Comparison of ENCODE assay signal across 9 mouse cellular contexts in the genomic region with DNA sequence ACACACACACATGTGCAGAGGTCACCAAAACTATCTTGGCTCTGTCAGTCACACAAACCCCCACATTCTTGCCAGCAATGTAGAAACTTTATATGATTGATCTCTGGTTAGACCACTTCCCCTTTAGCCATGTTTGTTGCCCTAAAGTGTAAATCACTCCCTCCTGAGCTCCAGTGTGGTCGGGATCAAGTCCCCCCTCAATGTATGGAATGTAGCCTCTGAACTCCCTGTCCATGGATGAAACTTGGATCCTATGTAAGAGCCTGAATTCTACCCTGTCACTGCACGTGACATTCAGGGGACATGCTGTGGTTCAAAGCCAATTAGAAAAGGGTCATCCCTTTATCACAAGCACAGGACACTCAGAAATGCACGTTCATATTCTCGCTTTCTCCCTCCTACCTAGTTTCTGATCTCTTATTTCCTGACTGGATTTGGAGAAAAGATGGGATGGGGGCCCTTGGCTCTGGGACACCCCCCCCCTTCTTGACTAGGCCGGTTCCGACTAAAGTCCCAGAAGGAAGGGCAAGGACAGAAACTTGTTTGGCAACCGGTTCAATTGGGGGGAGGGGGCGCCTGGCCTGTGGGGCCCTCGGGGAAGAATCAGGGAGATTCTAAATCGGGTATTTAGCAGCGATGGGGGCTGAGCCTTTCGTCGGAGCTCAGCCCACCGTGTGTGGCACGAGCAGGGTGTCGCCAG. TPM values are rescaled to one million over a fixed set of nuclear protein-coding genes. Genes with fewer than 3 reads are reported as not detected.
A peak's percentile ranks its signal among the peaks of the same experiment; 100 is the strongest.
DNase-seq lines count a peak whose midpoint lies in the region; ATAC-seq and TF ChIP-seq lines count a peak whose summit lies in the region.
"Had no signal": no experiment of that assay in that cellular context is flagged by ENCODE, and none has a peak within 500 bp of the region (broad histone marks: within the 10 kb centered on the region; RNA-seq: fewer than 3 reads in every experiment).

No protein-coding gene starts in this region.

- WGBS in heart, embryonic 11.5 days (ENCODE audit: insufficient replicate concordance) = 7% methylated on average over 14 of the region's 16 CpGs
- 7% methylated on average over 16 of the region's 16 CpGs for WGBS in hindbrain, embryonic 11.5 days

- ATAC-seq in heart, embryonic 11.5 days (replicated peaks; ENCODE audit: insufficient number of reproducible peaks, low FRiP score, low TSS enrichment) = no peak
- ATAC-seq in hindbrain, embryonic 11.5 days (ENCODE audit: low FRiP score) = no peak; the same call in 1 of the 2 replicates
- peak; percentile 8; the same call in 1 of the 2 replicates for ATAC-seq in megakaryocyte progenitor cell, adult 5-6 weeks (replicated peaks; ENCODE audit: poor library complexity)

- H3K9ac ChIP-seq in heart, embryonic 11.5 days (ENCODE audit: low read depth, low read length) = peak overlapping the region; percentile 78
- H3K9ac ChIP-seq in ES-Bruce4 (ENCODE audit: low read depth, poor library complexity, severe bottlenecking) = peak overlapping the region; percentile 68
- peak overlapping the region; percentile 68 for H3K9ac ChIP-seq in hindbrain, embryonic 11.5 days (ENCODE audit: low read depth, low read length)

- peaks cover 14% of the 10 kb centered on the region for H3K9me3 ChIP-seq in heart, embryonic 11.5 days (replicated peaks; ENCODE audit: control insufficient read depth, low read length)
- H3K9me3 ChIP-seq in ES-Bruce4 (replicated peaks; ENCODE audit: control insufficient read depth, insufficient read depth, low read length, poor library complexity, severe bottlenecking) = peaks cover 3% of the 10 kb centered on the region
- peaks cover 3% of the 10 kb centered on the region; the same call in 1 of the 2 replicates for H3K9me3 ChIP-seq in hindbrain, embryonic 11.5 days (ENCODE audit: control insufficient read depth, low read length)

- no peak for TF ChIP-seq POLR2A in ES-Bruce4 (IDR thresholded peaks at IDR 0.05; ENCODE audit: insufficient read depth, low read length)

- peaks cover 19% of the 10 kb centered on the region for H3K36me3 ChIP-seq in heart, embryonic 11.5 days (ENCODE audit: control insufficient read depth, insufficient read depth, low read length)
- H3K36me3 ChIP-seq in ES-Bruce4 (ENCODE audit: control insufficient read depth, insufficient read depth, low read length, poor library complexity, severe bottlenecking) = peaks cover 10% of the 10 kb centered on the region
- H3K36me3 ChIP-seq in hindbrain, embryonic 11.5 days (ENCODE audit: control insufficient read depth, insufficient read depth, low read length) = peaks cover 2% of the 10 kb centered on the region

- TF ChIP-seq CTCF in ES-Bruce4 (IDR thresholded peaks at IDR 0.05; ENCODE audit: low read depth, low read length) = no peak

- peaks cover 13% of the 10 kb centered on the region for H3K4me1 ChIP-seq in heart, embryonic 11.5 days (ENCODE audit: control insufficient read depth, insufficient read depth, low read length)
- H3K4me1 ChIP-seq in ES-Bruce4 (ENCODE audit: control insufficient read depth, insufficient read depth, low read length) = peaks cover 13% of the 10 kb centered on the region
- H3K4me1 ChIP-seq in hindbrain, embryonic 11.5 days (replicated peaks; ENCODE audit: control insufficient read depth, insufficient read depth, low read length) = peaks cover 5% of the 10 kb centered on the region

- H3K27ac ChIP-seq in heart, embryonic 11.5 days (ENCODE audit: low read depth, low read length) = peak overlapping the region; percentile 6
- peak overlapping the region; percentile 15; the same call in 1 of the 2 replicates for H3K27ac ChIP-seq in ES-Bruce4 (ENCODE audit: insufficient read depth, low read length)
- 0 out of 2 replicates have a peak overlapping the region, but pooled peaks have one; percentile 51 for H3K27ac ChIP-seq in hindbrain, embryonic 11.5 days (ENCODE audit: low read depth, low read length)

- H3K27me3 ChIP-seq in heart, embryonic 11.5 days (ENCODE audit: control insufficient read depth, insufficient read depth, low read length) = peaks cover 34% of the 10 kb centered on the region
- no peaks in the 10 kb centered on the region for H3K27me3 ChIP-seq in ES-Bruce4 (ENCODE audit: control insufficient read depth, insufficient read depth, low read length, poor library complexity, severe bottlenecking)
- H3K27me3 ChIP-seq in hindbrain, embryonic 11.5 days (ENCODE audit: control insufficient read depth, insufficient read depth, low read length) = peaks cover 21% of the 10 kb centered on the region
- H3K27me3 ChIP-seq: Patski had no signal

- DNase-seq in heart, postnatal 4 days = no peak
- DNase-seq in hindbrain, embryonic 11.5 days (ENCODE audit: low spot score) = no peak
- no peak for DNase-seq in natural killer cell, adult 2 months (ENCODE audit: low spot score in 2 of 2)
- DNase-seq in adrenal gland, postnatal 25 days = no peak
- DNase-seq in right cerebral cortex, postnatal 36 days (ENCODE audit: low spot score in 2 of 2) = no peak

- H3K4me2 ChIP-seq in heart, embryonic 11.5 days = peak overlapping the region; percentile 98
- peak overlapping the region; percentile 92 for H3K4me2 ChIP-seq in hindbrain, embryonic 11.5 days (replicated peaks; ENCODE audit: low read depth, low read length)

- no peak for TF ChIP-seq EP300 in ES-Bruce4 (IDR thresholded peaks at IDR 0.05; ENCODE audit: insufficient read depth, low read depth, low read length)

- H3K4me3 ChIP-seq in heart, embryonic 11.5 days (ENCODE audit: low read depth, low read length) = peak overlapping the region; percentile 57
- peak overlapping the region; percentile 71 for H3K4me3 ChIP-seq in ES-Bruce4 (ENCODE audit: low read depth, low read length)
- H3K4me3 ChIP-seq in hindbrain, embryonic 11.5 days (ENCODE audit: low read depth, low read length) = peak overlapping the region; percentile 44

RNA-seq across cellular contexts. Expression of a gene that starts 17.7 kb away (rescaled TPM):
- polyA plus RNA-seq in heart, embryonic 11.5 days (2014; fragmentation: Nextera tagmentation; extraction: Ambion mirVana) = 47.8 and 55.6 TPM in 2 replicates
- 10 to 100 TPM; 48.0 to 50.3 TPM for total RNA-seq in heart, postnatal 4 days (2021)
- polyA plus RNA-seq in ES-Bruce4 (2011; ENCODE audit: insufficient read depth, insufficient read length, low read depth, missing spikeins) = 83.2 and 85.2 TPM in 2 replicates
- polyA plus RNA-seq in hindbrain, embryonic 11.5 days (2014; fragmentation: Nextera tagmentation; extraction: Ambion mirVana) = 41.3 and 42.5 TPM in 2 replicates
- total RNA-seq in megakaryocyte progenitor cell, adult 5-6 weeks (2015) = 54.0 and 63.0 TPM in 2 replicates
- total RNA-seq in megakaryocyte progenitor cell, adult 5-6 weeks (2017) = 62.0 and 67.2 TPM in 2 replicates
- total RNA-seq in adrenal gland, postnatal 25 days (2021) = 64.6 and 66.2 TPM in 2 replicates

RNA-seq across cellular contexts. Expression of a gene that starts 31.1 kb away (rescaled TPM):
- polyA plus RNA-seq in heart, embryonic 11.5 days (2014; fragmentation: Nextera tagmentation; extraction: Ambion mirVana) = 1.9 and 2.0 TPM in 2 replicates
- 1 to 10 TPM; 1.3 to 2.3 TPM for total RNA-seq in heart, postnatal 4 days (2021)
- 6.4 and 9.0 TPM in 2 replicates for polyA plus RNA-seq in ES-Bruce4 (2011; ENCODE audit: insufficient read depth, insufficient read length, low read depth, missing spikeins)
- polyA plus RNA-seq in hindbrain, embryonic 11.5 days (2014; fragmentation: Nextera tagmentation; extraction: Ambion mirVana) = 3.3 and 3.6 TPM in 2 replicates
- 6.5 and 10.2 TPM in 2 replicates for total RNA-seq in megakaryocyte progenitor cell, adult 5-6 weeks (2015)
- total RNA-seq in megakaryocyte progenitor cell, adult 5-6 weeks (2017) = 1.00 and 5.3 TPM in 2 replicates
- 4.0 TPM in 2 replicates for total RNA-seq in adrenal gland, postnatal 25 days (2021)

RNA-seq across cellular contexts. Expression of a gene that starts 36.6 kb away (rescaled TPM):
- 184 and 194 TPM in 2 replicates for polyA plus RNA-seq in heart, embryonic 11.5 days (2014; fragmentation: Nextera tagmentation; extraction: Ambion mirVana)
- total RNA-seq in heart, postnatal 4 days (2021) = 10 to 100 TPM; 92.0 to 95.5 TPM
- 57.2 and 65.6 TPM in 2 replicates for polyA plus RNA-seq in ES-Bruce4 (2011; ENCODE audit: insufficient read depth, insufficient read length, low read depth, missing spikeins)
- 228 TPM in 2 replicates for polyA plus RNA-seq in hindbrain, embryonic 11.5 days (2014; fragmentation: Nextera tagmentation; extraction: Ambion mirVana)
- total RNA-seq in megakaryocyte progenitor cell, adult 5-6 weeks (2015) = 116 and 134 TPM in 2 replicates
- total RNA-seq in megakaryocyte progenitor cell, adult 5-6 weeks (2017) = 128 and 131 TPM in 2 replicates
- 145 and 153 TPM in 2 replicates for total RNA-seq in adrenal gland, postnatal 25 days (2021)

RNA-seq across cellular contexts. Expression of a gene that starts 43.0 kb away (rescaled TPM):
- polyA plus RNA-seq in heart, embryonic 11.5 days (2014; fragmentation: Nextera tagmentation; extraction: Ambion mirVana) = 0.63 and 0.65 TPM in 2 replicates
- total RNA-seq in heart, postnatal 4 days (2021) = 1 to 10 TPM; 1.3 to 1.4 TPM
- 3.8 and 6.3 TPM in 2 replicates for polyA plus RNA-seq in ES-Bruce4 (2011; ENCODE audit: insufficient read depth, insufficient read length, low read depth, missing spikeins)
- 7.3 and 9.1 TPM in 2 replicates for polyA plus RNA-seq in hindbrain, embryonic 11.5 days (2014; fragmentation: Nextera tagmentation; extraction: Ambion mirVana)
- total RNA-seq in megakaryocyte progenitor cell, adult 5-6 weeks (2015) = 0.64 and 1.8 TPM in 2 replicates
- 0.79 and 0.98 TPM in 2 replicates for total RNA-seq in megakaryocyte progenitor cell, adult 5-6 weeks (2017)
- 8.3 and 8.4 TPM in 2 replicates for total RNA-seq in adrenal gland, postnatal 25 days (2021)

RNA-seq across cellular contexts. Expression of a gene that starts 47.5 kb away (rescaled TPM):
- 4.9 and 5.3 TPM in 2 replicates for polyA plus RNA-seq in heart, embryonic 11.5 days (2014; fragmentation: Nextera tagmentation; extraction: Ambion mirVana)
- total RNA-seq in heart, postnatal 4 days (2021) = 10 to 100 TPM; 15.8 TPM
- 8.0 and 9.7 TPM in 2 replicates for polyA plus RNA-seq in ES-Bruce4 (2011; ENCODE audit: insufficient read depth, insufficient read length, low read depth, missing spikeins)
- polyA plus RNA-seq in hindbrain, embryonic 11.5 days (2014; fragmentation: Nextera tagmentation; extraction: Ambion mirVana) = 0.99 and 1.4 TPM in 2 replicates
- total RNA-seq in megakaryocyte progenitor cell, adult 5-6 weeks (2015) = 9.3 and 11.8 TPM in 2 replicates
- 7.7 and 9.9 TPM in 2 replicates for total RNA-seq in megakaryocyte progenitor cell, adult 5-6 weeks (2017)
- total RNA-seq in adrenal gland, postnatal 25 days (2021) = 11.7 and 14.3 TPM in 2 replicates
